Mouse (Mus musculus): ENCODE measurements around the gene Gm9508. TPM values are rescaled to one million over a fixed set of nuclear protein-coding genes. Genes with fewer than 3 reads are reported as not detected.

Gene Gm9508
- polyA plus RNA-seq (2014; fragmentation: Illumina TruSeq; extraction: RNeasy Lipid Tissue Mini Kit (QIAGEN cat#74804); ENCODE audit: low read depth, low replicate concordance), result not detected

GRCm38 (mm10) chr10:77697133-77697532 is at the start of gene Gm9508:
Gm9508 (minus strand) TSS chr10:77697233.

DNA sequence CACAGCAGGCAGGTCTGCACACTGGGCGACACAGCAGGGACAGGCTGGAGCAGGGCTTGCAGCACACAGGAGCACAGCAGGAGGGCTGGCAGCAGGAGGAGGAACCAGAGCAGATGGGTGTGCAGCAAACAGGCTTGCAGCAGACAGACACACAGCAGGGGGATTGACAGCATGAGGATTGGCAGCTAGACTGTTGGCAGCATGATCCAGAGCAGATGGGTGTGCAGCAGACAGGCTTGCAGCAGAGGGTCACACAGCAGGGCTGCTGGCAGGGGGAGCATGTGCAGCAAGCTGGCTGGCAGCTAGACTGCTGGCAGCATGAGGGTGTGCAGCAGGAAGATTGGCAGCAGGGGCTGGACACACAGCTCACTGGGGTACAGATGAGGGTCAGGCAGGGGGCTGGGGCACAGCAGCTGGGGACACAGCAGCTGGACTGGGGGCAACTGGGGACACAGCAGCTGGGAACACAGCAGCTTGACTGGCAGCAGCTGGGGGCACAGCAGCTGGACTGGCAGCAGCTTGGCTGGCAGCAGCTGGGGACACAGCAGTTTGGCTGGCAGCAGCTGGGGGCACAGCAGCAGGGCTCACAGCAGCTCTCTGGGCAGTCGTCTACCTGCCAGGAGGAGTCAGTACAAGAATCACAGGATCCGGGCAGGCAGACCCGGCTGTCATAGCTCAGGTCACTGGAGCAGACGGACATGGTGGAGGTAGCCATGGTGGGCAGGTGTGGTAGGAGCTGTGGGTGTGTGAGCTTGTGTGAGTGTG is 45.1 kb upstream of the Gm9508 start, which contains the start of gene Gm18596:
TSS of gene Gm18596 (minus strand) at position 715 of the 765 bp plus-strand sequence.

DNA sequence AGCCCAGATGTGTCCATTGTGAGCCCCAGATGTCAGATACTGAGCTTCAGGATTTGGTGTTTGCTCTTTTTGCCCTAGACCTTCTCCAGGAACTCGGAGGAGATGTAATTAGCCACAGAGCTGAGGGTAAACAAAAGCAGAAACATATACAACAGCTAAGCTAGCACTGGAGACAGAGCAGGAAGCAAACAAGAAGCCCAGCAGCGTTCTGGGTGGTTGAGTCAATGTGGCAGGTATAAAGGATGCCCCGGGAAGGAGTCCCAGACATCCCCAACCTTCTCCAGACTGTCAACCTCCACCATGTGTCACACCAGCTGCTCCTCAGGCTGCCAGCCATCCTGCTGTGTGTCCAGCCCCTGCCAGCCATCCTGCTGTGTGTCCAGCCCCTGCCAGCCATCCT is 29.2 kb upstream of the Gm9508 start, which contains the start of gene Gm10100:
TSS of gene Gm10100 (plus strand) at position 301 of the 400 bp plus-strand sequence.

GRCm38 (mm10) chr10:77720299-77720698 is 23.3 kb upstream of the Gm9508 start, which contains the start of gene Krtap12-1:
Krtap12-1 (plus strand) TSS chr10:77720599.

DNA sequence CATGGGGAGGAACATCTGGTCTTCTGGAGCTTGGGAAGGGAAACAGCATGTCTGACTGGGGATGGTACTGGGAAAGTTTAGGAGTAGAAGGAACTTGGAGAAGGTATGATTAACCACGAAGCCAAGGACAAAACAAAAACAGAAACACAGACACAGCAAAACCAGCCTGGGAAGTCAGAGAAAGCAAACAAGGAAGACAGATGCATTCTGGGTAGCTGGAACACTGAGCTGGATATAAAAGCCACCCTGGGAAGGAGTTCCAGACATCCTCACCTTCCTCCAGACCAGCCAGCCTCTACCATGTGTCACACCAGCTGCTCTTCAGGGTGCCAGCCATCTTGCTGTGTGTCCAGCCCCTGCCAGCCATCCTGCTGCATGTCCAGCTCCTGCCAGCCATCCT is 18.5 kb upstream of the Gm9508 start, which contains the start of gene Gm10142:
TSS of gene Gm10142 (plus strand) at position 301 of the 400 bp plus-strand sequence.

GRCm38 (mm10) chr10:77711157-77711556 is 14.1 kb upstream of the Gm9508 start, which contains the start of gene Gm10024:
Gm10024 (plus strand) TSS chr10:77711457.

GRCm38 (mm10) chr10:77706326-77706725 is 9.3 kb upstream of the Gm9508 start, which contains the start of gene Gm10272:
Gm10272 (plus strand) TSS chr10:77706626.

GRCm38 (mm10) chr10:77690356-77690807 is 6.7 kb downstream of the Gm9508 start, which contains the start of gene Gm19402:
Gm19402 (minus strand) TSS chr10:77690757.

GRCm38 (mm10) chr10:77685895-77686664 is 11.0 kb downstream of the Gm9508 start, which contains the start of gene Tspear:
Tspear (plus strand) TSS chr10:77686569.

Other genes with a start within 250 kb of the Gm9508 start
- 18.3 TPM for gene Fam207a, start 181.4 kb downstream of the Gm9508 start, polyA plus RNA-seq (2014; fragmentation: Illumina TruSeq; extraction: RNeasy Lipid Tissue Mini Kit (QIAGEN cat#74804); ENCODE audit: low read depth, low replicate concordance)
- 21.2 TPM for gene Itgb2, start 167.0 kb downstream of the Gm9508 start, polyA plus RNA-seq (2014; fragmentation: Illumina TruSeq; extraction: RNeasy Lipid Tissue Mini Kit (QIAGEN cat#74804); ENCODE audit: low read depth, low replicate concordance)
- 176 TPM for gene Pttg1ip, start 115.5 kb downstream of the Gm9508 start, polyA plus RNA-seq (2014; fragmentation: Illumina TruSeq; extraction: RNeasy Lipid Tissue Mini Kit (QIAGEN cat#74804); ENCODE audit: low read depth, low replicate concordance)
- gene Sumo3, start 91.1 kb downstream of the Gm9508 start, polyA plus RNA-seq (2014; fragmentation: Illumina TruSeq; extraction: RNeasy Lipid Tissue Mini Kit (QIAGEN cat#74804); ENCODE audit: low read depth, low replicate concordance), result 138 TPM
- 3.7 TPM for gene Gm49325, start 91.0 kb downstream of the Gm9508 start, polyA plus RNA-seq (2014; fragmentation: Illumina TruSeq; extraction: RNeasy Lipid Tissue Mini Kit (QIAGEN cat#74804); ENCODE audit: low read depth, low replicate concordance)
- gene Ube2g2, start 75.0 kb downstream of the Gm9508 start, polyA plus RNA-seq (2014; fragmentation: Illumina TruSeq; extraction: RNeasy Lipid Tissue Mini Kit (QIAGEN cat#74804); ENCODE audit: low read depth, low replicate concordance), result 41.8 TPM
- 0.27 TPM for gene Tspear, start 10.7 kb downstream of the Gm9508 start, polyA plus RNA-seq (2014; fragmentation: Illumina TruSeq; extraction: RNeasy Lipid Tissue Mini Kit (QIAGEN cat#74804); ENCODE audit: low read depth, low replicate concordance)
- gene Gm19402, start 6.5 kb downstream of the Gm9508 start, polyA plus RNA-seq (2014; fragmentation: Illumina TruSeq; extraction: RNeasy Lipid Tissue Mini Kit (QIAGEN cat#74804); ENCODE audit: low read depth, low replicate concordance), result not detected
- gene Gm10272, start 9.4 kb upstream of the Gm9508 start, polyA plus RNA-seq (2014; fragmentation: Illumina TruSeq; extraction: RNeasy Lipid Tissue Mini Kit (QIAGEN cat#74804); ENCODE audit: low read depth, low replicate concordance), result not detected
- not detected for gene Gm10024, start 14.2 kb upstream of the Gm9508 start, polyA plus RNA-seq (2014; fragmentation: Illumina TruSeq; extraction: RNeasy Lipid Tissue Mini Kit (QIAGEN cat#74804); ENCODE audit: low read depth, low replicate concordance)
- not detected for gene Gm10142, start 18.6 kb upstream of the Gm9508 start, polyA plus RNA-seq (2014; fragmentation: Illumina TruSeq; extraction: RNeasy Lipid Tissue Mini Kit (QIAGEN cat#74804); ENCODE audit: low read depth, low replicate concordance)
- gene Krtap12-1, start 23.4 kb upstream of the Gm9508 start, polyA plus RNA-seq (2014; fragmentation: Illumina TruSeq; extraction: RNeasy Lipid Tissue Mini Kit (QIAGEN cat#74804); ENCODE audit: low read depth, low replicate concordance), result not detected
- not detected for gene Gm10100, start 29.3 kb upstream of the Gm9508 start, polyA plus RNA-seq (2014; fragmentation: Illumina TruSeq; extraction: RNeasy Lipid Tissue Mini Kit (QIAGEN cat#74804); ENCODE audit: low read depth, low replicate concordance)
- gene Gm18596, start 45.4 kb upstream of the Gm9508 start, polyA plus RNA-seq (2014; fragmentation: Illumina TruSeq; extraction: RNeasy Lipid Tissue Mini Kit (QIAGEN cat#74804); ENCODE audit: low read depth, low replicate concordance), result not detected
- gene Gm9736, start 54.1 kb upstream of the Gm9508 start, polyA plus RNA-seq (2014; fragmentation: Illumina TruSeq; extraction: RNeasy Lipid Tissue Mini Kit (QIAGEN cat#74804); ENCODE audit: low read depth, low replicate concordance), result not detected
- gene Gm3233, start 62.4 kb upstream of the Gm9508 start, polyA plus RNA-seq (2014; fragmentation: Illumina TruSeq; extraction: RNeasy Lipid Tissue Mini Kit (QIAGEN cat#74804); ENCODE audit: low read depth, low replicate concordance), result not detected
- not detected for gene Gm3238, start 74.1 kb upstream of the Gm9508 start, polyA plus RNA-seq (2014; fragmentation: Illumina TruSeq; extraction: RNeasy Lipid Tissue Mini Kit (QIAGEN cat#74804); ENCODE audit: low read depth, low replicate concordance)
- gene Gm7138, start 79.7 kb upstream of the Gm9508 start, polyA plus RNA-seq (2014; fragmentation: Illumina TruSeq; extraction: RNeasy Lipid Tissue Mini Kit (QIAGEN cat#74804); ENCODE audit: low read depth, low replicate concordance), result not detected
- gene Gm3250, start 85.3 kb upstream of the Gm9508 start, polyA plus RNA-seq (2014; fragmentation: Illumina TruSeq; extraction: RNeasy Lipid Tissue Mini Kit (QIAGEN cat#74804); ENCODE audit: low read depth, low replicate concordance), result not detected
- gene Gm7137, start 91.0 kb upstream of the Gm9508 start, polyA plus RNA-seq (2014; fragmentation: Illumina TruSeq; extraction: RNeasy Lipid Tissue Mini Kit (QIAGEN cat#74804); ENCODE audit: low read depth, low replicate concordance), result not detected
- not detected for gene Gm9639, start 97.8 kb upstream of the Gm9508 start, polyA plus RNA-seq (2014; fragmentation: Illumina TruSeq; extraction: RNeasy Lipid Tissue Mini Kit (QIAGEN cat#74804); ENCODE audit: low read depth, low replicate concordance)
- gene Gm19668, start 101.9 kb upstream of the Gm9508 start, polyA plus RNA-seq (2014; fragmentation: Illumina TruSeq; extraction: RNeasy Lipid Tissue Mini Kit (QIAGEN cat#74804); ENCODE audit: low read depth, low replicate concordance), result not detected
- not detected for gene Gm9507, start 114.6 kb upstream of the Gm9508 start, polyA plus RNA-seq (2014; fragmentation: Illumina TruSeq; extraction: RNeasy Lipid Tissue Mini Kit (QIAGEN cat#74804); ENCODE audit: low read depth, low replicate concordance)
- not detected for gene Gm2696, start 117.4 kb upstream of the Gm9508 start, polyA plus RNA-seq (2014; fragmentation: Illumina TruSeq; extraction: RNeasy Lipid Tissue Mini Kit (QIAGEN cat#74804); ENCODE audit: low read depth, low replicate concordance)
- not detected for gene Krtap10-4, start 129.9 kb upstream of the Gm9508 start, polyA plus RNA-seq (2014; fragmentation: Illumina TruSeq; extraction: RNeasy Lipid Tissue Mini Kit (QIAGEN cat#74804); ENCODE audit: low read depth, low replicate concordance)
- not detected for gene Krtap10-10, start 138.7 kb upstream of the Gm9508 start, polyA plus RNA-seq (2014; fragmentation: Illumina TruSeq; extraction: RNeasy Lipid Tissue Mini Kit (QIAGEN cat#74804); ENCODE audit: low read depth, low replicate concordance)
- not detected for gene Gm36176, start 149.6 kb upstream of the Gm9508 start, polyA plus RNA-seq (2014; fragmentation: Illumina TruSeq; extraction: RNeasy Lipid Tissue Mini Kit (QIAGEN cat#74804); ENCODE audit: low read depth, low replicate concordance)
- not detected for gene Gm10318, start 155.6 kb upstream of the Gm9508 start, polyA plus RNA-seq (2014; fragmentation: Illumina TruSeq; extraction: RNeasy Lipid Tissue Mini Kit (QIAGEN cat#74804); ENCODE audit: low read depth, low replicate concordance)
- gene Gm3285, start 164.7 kb upstream of the Gm9508 start, polyA plus RNA-seq (2014; fragmentation: Illumina TruSeq; extraction: RNeasy Lipid Tissue Mini Kit (QIAGEN cat#74804); ENCODE audit: low read depth, low replicate concordance), result not detected
- 3.8 TPM for gene Lrrc3, start 205.3 kb upstream of the Gm9508 start, polyA plus RNA-seq (2014; fragmentation: Illumina TruSeq; extraction: RNeasy Lipid Tissue Mini Kit (QIAGEN cat#74804); ENCODE audit: low read depth, low replicate concordance)

All from adipose tissue, adult 10 weeks (tissue).